Mouse (Mus musculus): ENCODE data around the gene Frat2. TPM values are rescaled to one million over a fixed set of nuclear protein-coding genes. Genes with fewer than 3 reads are reported as not detected.

Gene Frat2
- polyA plus RNA-seq, 1 experiment from 2014 or later: 4.6 TPM

DNA sequence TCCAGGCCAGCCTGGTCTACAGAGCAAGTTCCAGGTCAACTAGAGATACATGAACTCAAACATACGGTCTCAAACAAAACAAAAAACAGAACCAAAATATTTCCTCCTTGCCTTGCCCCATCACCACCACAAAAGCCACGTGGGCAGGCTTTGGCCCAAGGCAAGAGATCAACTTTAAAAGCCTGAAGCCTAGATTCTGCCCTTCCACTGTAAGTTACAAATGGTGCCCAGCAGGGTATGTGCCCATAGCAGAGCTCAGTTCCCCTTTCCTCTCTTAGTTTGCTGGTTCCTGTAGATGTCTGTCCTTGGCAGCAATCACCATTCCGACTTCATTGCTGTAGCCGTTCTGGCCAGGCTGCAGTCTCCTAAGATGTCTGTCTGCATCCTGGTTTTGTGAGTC is 5.2 kb downstream of the Frat2 start:
- H3K36me3 ChIP-seq: no peaks in the 10 kb centered on the region
- H3K4me1 ChIP-seq (replicated peaks): peaks cover 80% of the 10 kb centered on the region
- no peaks in the 10 kb centered on the region for H3K27me3 ChIP-seq
- DNase-seq: no peak
- ATAC-seq (ENCODE audit: low read depth): no peak
- no peak overlapping the region for H3K4me2 ChIP-seq
- 67% methylated on average over 4 of the region's 4 CpGs for WGBS (ENCODE audit: insufficient replicate concordance)
- H3K4me3 ChIP-seq (replicated peaks): no peak overlapping the region
- no peak overlapping the region for H3K27ac ChIP-seq
- H3K9ac ChIP-seq: no peak overlapping the region
- H3K9me3 ChIP-seq (replicated peaks): no peaks in the 10 kb centered on the region

- no peak overlapping the region for H3K9ac ChIP-seq
- peaks cover 85% of the 10 kb centered on the region for H3K4me1 ChIP-seq (replicated peaks)
- ATAC-seq (ENCODE audit: low read depth): no peak
- no peak overlapping the region for H3K4me3 ChIP-seq (replicated peaks)
- no peak overlapping the region for H3K27ac ChIP-seq
- WGBS (ENCODE audit: insufficient replicate concordance): 82% methylated on average over 4 of the region's 4 CpGs
- H3K9me3 ChIP-seq (replicated peaks): no peaks in the 10 kb centered on the region
- no peaks in the 10 kb centered on the region for H3K36me3 ChIP-seq
- H3K4me2 ChIP-seq: no peak overlapping the region
- no peak for DNase-seq
- no peaks in the 10 kb centered on the region for H3K27me3 ChIP-seq
Measured at GRCm38 (mm10) chr19:41842196-41842595, 5.7 kb downstream of the Frat2 start.

DNA sequence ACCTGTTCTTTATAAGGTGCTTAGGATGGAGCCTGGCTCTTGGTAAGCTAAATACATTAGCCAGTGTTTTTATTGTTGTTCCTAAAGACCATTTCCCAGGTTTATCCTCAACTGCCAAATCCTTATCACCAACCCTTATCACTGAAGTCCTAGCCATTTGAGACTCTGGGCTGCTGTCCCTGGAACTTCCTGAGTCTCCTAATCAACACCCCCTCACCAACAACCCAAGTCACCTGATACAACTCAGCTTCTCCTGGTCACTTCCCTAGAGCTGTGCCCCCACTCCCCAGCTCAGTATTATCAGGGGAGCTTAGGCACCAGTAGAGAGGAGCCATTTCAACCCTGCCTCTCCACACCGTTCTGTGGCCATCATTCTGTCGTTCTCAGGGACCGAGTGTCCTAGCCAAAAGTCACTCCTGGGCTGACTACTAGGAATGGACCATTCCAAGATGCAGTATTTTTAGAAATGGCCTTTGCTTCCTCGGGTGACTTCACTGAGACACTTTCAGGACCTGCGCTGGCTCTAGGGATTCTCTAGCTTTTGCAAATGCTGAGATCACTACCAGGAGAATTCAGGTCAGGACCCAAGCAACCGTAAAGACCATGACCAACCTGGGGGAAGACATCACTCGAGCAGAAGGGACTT is 6.7 kb downstream of the Frat2 start:
- no peak overlapping the region for H3K4me2 ChIP-seq
- no peaks in the 10 kb centered on the region for H3K36me3 ChIP-seq
- 42% methylated on average over 7 of the region's 7 CpGs for WGBS (ENCODE audit: insufficient replicate concordance)
- peaks cover 88% of the 10 kb centered on the region for H3K4me1 ChIP-seq (replicated peaks)
- no peaks in the 10 kb centered on the region for H3K9me3 ChIP-seq (replicated peaks)
- H3K27ac ChIP-seq: peak overlapping the region; percentile 59
- no peak overlapping the region for H3K4me3 ChIP-seq (replicated peaks)
- DNase-seq (no peak), ATAC-seq (ENCODE audit: low read depth) (no peak)
- H3K9ac ChIP-seq: no peak overlapping the region; the same call in 1 of the 2 replicates
- H3K27me3 ChIP-seq: no peaks in the 10 kb centered on the region

GRCm38 (mm10) chr19:41839685-41840084 is 8.2 kb downstream of the Frat2 start:
- Histone ChIP-seq H3K27ac (peak overlapping the region; percentile 97), H3K9ac (0 out of 2 replicates have a peak overlapping the region, but pooled peaks have one; percentile 4), H3K36me3 (no peaks in the 10 kb centered on the region), H3K4me1 (replicated peaks) (peaks cover 90% of the 10 kb centered on the region), H3K4me2 (peak overlapping the region; percentile 65), H3K27me3 (no peaks in the 10 kb centered on the region), H3K9me3 (replicated peaks) (no peaks in the 10 kb centered on the region), H3K4me3 (replicated peaks) (no peak overlapping the region)
- ATAC-seq (ENCODE audit: low read depth) (no peak), DNase-seq (no peak)
- 90% methylated on average over 3 of the region's 3 CpGs for WGBS (ENCODE audit: insufficient replicate concordance)

GRCm38 (mm10) chr19:41838808-41839207 is 9.1 kb downstream of the Frat2 start:
- Histone ChIP-seq H3K9ac (peak overlapping the region; percentile 63), H3K36me3 (no peaks in the 10 kb centered on the region), H3K4me1 (replicated peaks) (peaks cover 92% of the 10 kb centered on the region), H3K9me3 (replicated peaks) (no peaks in the 10 kb centered on the region), H3K27ac (peak overlapping the region; percentile 97), H3K4me2 (peak overlapping the region; percentile 65), H3K27me3 (no peaks in the 10 kb centered on the region), H3K4me3 (replicated peaks) (peak overlapping the region; percentile 24)
- WGBS (ENCODE audit: insufficient replicate concordance): 19% methylated on average over 6 of the region's 6 CpGs
- ATAC-seq (ENCODE audit: low read depth) (peak; percentile 11), DNase-seq (peak; percentile 63)

GRCm38 (mm10) chr19:41837917-41838261 is 10.0 kb downstream of the Frat2 start:
- ATAC-seq (ENCODE audit: low read depth): peak; percentile 25
- Histone ChIP-seq H3K4me2 (peak overlapping the region; percentile 65), H3K36me3 (no peaks in the 10 kb centered on the region), H3K27me3 (no peaks in the 10 kb centered on the region), H3K9ac (peak overlapping the region; percentile 63), H3K9me3 (replicated peaks) (no peaks in the 10 kb centered on the region), H3K27ac (peak overlapping the region; percentile 97), H3K4me1 (replicated peaks) (peaks cover 99% of the 10 kb centered on the region), H3K4me3 (replicated peaks) (peak overlapping the region; percentile 24)
- peak; percentile 59 for DNase-seq
- 4% methylated on average over 4 of the region's 4 CpGs for WGBS (ENCODE audit: insufficient replicate concordance)

DNA sequence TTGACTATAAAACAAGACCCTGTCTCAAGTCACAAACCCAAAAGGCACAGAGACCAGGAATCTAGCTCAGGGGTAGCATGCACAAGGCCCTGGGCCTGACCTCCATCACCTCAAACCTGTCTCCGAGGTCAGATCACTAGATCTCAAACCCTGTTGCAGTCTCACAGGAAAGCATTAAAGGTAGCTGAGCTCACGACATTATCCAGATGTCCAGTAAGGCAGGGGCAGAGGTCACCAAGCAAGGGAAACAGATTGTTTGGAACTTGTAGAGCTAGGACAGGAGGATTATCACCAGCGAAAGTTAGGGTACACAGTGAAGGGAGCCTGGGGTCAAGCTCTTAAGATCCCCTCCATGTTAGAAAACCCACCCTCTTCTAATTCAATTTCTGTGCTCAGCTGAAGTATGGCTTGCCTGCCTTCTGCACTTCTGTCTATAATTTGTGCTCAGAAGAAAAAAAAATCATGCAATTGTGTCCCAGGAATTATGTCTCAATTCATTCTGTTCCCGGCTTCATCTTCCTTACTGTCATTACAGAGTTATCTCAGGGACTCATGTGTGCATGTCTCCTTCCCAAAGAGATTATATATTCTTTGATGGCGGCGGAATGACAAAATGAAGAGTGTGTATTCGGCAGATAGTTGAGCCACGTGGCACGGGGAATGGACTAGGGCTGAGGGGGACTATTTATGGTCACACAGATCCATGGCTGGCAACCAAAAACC is 10.6 kb downstream of the Frat2 start:
- 15% methylated on average over 9 of the region's 9 CpGs for WGBS (ENCODE audit: insufficient replicate concordance)
- no peaks in the 10 kb centered on the region for H3K36me3 ChIP-seq
- H3K9me3 ChIP-seq (replicated peaks): no peaks in the 10 kb centered on the region
- H3K27ac ChIP-seq: peak overlapping the region; percentile 97
- peak overlapping the region; percentile 66 for H3K9ac ChIP-seq
- ATAC-seq (ENCODE audit: low read depth): peak; percentile 55
- DNase-seq: peak; percentile 72
- peak overlapping the region; percentile 24 for H3K4me3 ChIP-seq (replicated peaks)
- peaks cover 99% of the 10 kb centered on the region for H3K4me1 ChIP-seq (replicated peaks)
- H3K27me3 ChIP-seq: no peaks in the 10 kb centered on the region
- peak overlapping the region; percentile 65 for H3K4me2 ChIP-seq

DNA sequence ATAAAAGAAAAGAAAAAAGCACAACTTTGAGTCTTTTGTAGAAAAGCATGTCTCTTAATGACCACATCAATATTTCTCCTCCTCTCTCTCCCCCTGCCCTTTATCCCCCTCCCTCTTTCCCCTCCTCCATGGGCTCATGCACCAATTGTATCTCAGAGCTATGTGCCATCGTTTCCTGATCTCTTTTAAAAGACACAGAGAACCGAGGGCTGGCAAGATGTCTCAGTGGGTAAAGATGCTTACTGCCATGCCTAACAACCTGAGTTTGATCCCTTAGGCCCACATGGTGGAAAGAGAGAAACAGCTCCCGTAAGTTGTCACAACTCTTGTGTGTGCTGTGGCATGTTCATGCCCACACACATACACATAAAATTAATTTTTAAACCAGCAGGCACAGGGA is 11.2 kb downstream of the Frat2 start:
- Histone ChIP-seq H3K9ac (peak overlapping the region; percentile 66), H3K4me2 (peak overlapping the region; percentile 65), H3K27ac (peak overlapping the region; percentile 97), H3K36me3 (no peaks in the 10 kb centered on the region), H3K4me3 (replicated peaks) (peak overlapping the region; percentile 37), H3K27me3 (no peaks in the 10 kb centered on the region), H3K9me3 (replicated peaks) (no peaks in the 10 kb centered on the region), H3K4me1 (replicated peaks) (peaks cover 99% of the 10 kb centered on the region)
- 36% methylated on average over 3 of the region's 3 CpGs for WGBS (ENCODE audit: insufficient replicate concordance)
- ATAC-seq (ENCODE audit: low read depth) (no peak), DNase-seq (no peak)

GRCm38 (mm10) chr19:41835816-41836215 is 12.1 kb downstream of the Frat2 start:
- ATAC-seq (ENCODE audit: low read depth) (peak; percentile 89), DNase-seq (peak; percentile 91)
- WGBS (ENCODE audit: insufficient replicate concordance): 0% methylated on average over 6 of the region's 6 CpGs
- H3K4me2 ChIP-seq: peak overlapping the region; percentile 65
- no peaks in the 10 kb centered on the region for H3K27me3 ChIP-seq
- peak overlapping the region; percentile 37 for H3K4me3 ChIP-seq (replicated peaks)
- H3K9ac ChIP-seq: peak overlapping the region; percentile 66
- H3K4me1 ChIP-seq (replicated peaks): peaks cover 99% of the 10 kb centered on the region
- peak overlapping the region; percentile 97 for H3K27ac ChIP-seq
- H3K9me3 ChIP-seq (replicated peaks): no peaks in the 10 kb centered on the region
- no peaks in the 10 kb centered on the region for H3K36me3 ChIP-seq

DNA sequence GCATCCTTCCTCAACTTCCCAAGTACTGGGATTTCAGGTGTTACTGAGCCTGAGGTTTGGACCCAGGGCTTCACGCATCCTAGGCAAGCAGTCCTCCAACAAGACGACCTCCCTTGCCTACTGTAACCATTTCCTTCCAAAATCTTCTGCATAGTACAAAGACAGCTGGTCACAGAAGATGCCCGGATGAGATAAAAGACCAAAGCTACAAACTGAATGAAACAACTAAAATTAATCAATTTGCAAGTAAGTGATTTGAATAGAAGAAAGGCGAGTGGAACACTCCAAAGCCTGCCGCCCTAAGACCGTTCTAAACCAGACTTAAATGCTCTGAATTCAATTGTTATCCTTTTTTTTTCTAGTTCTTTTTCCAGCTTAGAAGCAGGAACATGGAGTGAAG is 12.5 kb downstream of the Frat2 start:
- peaks cover 99% of the 10 kb centered on the region for H3K4me1 ChIP-seq (replicated peaks)
- WGBS (ENCODE audit: insufficient replicate concordance): 45% methylated on average over 6 of the region's 6 CpGs
- no peaks in the 10 kb centered on the region for H3K36me3 ChIP-seq
- peak overlapping the region; percentile 65 for H3K4me2 ChIP-seq
- no peak for ATAC-seq (ENCODE audit: low read depth)
- no peaks in the 10 kb centered on the region for H3K9me3 ChIP-seq (replicated peaks)
- H3K27me3 ChIP-seq: no peaks in the 10 kb centered on the region
- peak overlapping the region; percentile 37; the same call in 1 of the 2 replicates for H3K4me3 ChIP-seq (replicated peaks)
- no peak for DNase-seq
- H3K9ac ChIP-seq: peak overlapping the region; percentile 66; the same call in 1 of the 2 replicates
- peak overlapping the region; percentile 97 for H3K27ac ChIP-seq

GRCm38 (mm10) chr19:41832501-41833201 is 15.3 kb downstream of the Frat2 start:
- H3K4me1 ChIP-seq (replicated peaks): peaks cover 81% of the 10 kb centered on the region

More at GRCm38 (mm10) chr19:41832501-41833201, 15.3 kb downstream of the Frat2 start:
- H3K4me3 ChIP-seq (replicated peaks): peak overlapping the region; percentile 92
- H3K27ac ChIP-seq: peak overlapping the region; percentile 76
- H3K27me3 ChIP-seq: no peaks in the 10 kb centered on the region
- peak overlapping the region; percentile 99 for H3K4me2 ChIP-seq
- H3K9ac ChIP-seq: peak overlapping the region; percentile 94
- H3K36me3 ChIP-seq: no peaks in the 10 kb centered on the region
- WGBS (ENCODE audit: insufficient replicate concordance): 49% methylated on average over 13 of the region's 13 CpGs
- ATAC-seq (ENCODE audit: low read depth) (no peak), DNase-seq (no peak)
- no peaks in the 10 kb centered on the region for H3K9me3 ChIP-seq (replicated peaks)

All from liver, embryonic 13.5 days (tissue).